Mouse (Mus musculus) cerebellum, adult 8-10 months (tissue): ENCODE measurements around the gene Slc9a1.

Source experiments
- DNase-seq: peaks from one replicate; pipeline ENCODE4 v3.0.0; 2022

Slc9a1 gene

DNA sequence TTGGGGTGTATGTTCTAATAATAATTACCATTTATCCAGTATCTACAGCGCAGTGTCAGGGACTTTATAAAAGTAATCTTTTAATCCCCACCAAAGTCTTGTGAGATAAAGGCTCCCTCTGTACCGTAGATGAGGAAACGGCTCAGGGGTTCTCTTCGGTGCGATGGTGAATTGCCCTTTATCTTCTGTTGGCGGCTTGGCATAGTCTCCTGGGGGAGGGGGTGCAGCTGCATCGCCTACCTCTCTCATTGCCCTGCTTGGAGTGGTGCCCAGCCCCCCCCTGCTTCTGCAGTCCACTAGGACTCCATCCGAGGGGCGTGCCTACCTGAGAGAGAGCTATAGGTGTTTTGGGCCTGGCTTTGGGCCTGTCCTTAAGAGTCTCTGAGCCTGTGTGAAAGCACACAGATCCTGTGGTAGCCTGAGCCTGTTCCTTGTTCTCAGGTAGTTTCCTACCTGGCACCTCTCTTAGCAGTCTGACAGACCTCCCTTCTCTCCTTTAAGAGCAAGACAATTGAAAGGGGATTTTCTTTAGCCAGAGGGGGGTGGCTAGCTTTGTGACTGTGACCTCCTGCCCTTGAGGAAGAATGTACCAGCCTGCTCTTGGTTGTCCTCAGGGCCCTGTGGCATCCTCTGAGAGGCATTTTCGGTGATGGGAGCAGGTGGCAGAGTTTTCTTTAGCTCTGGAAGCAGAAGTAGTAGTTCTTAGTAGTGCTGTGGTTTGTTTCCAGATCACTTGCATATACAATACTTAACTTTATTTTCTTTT lies 6.5 kb downstream of the Slc9a1 start:
- peak; percentile 36 for DNase-seq

DNA sequence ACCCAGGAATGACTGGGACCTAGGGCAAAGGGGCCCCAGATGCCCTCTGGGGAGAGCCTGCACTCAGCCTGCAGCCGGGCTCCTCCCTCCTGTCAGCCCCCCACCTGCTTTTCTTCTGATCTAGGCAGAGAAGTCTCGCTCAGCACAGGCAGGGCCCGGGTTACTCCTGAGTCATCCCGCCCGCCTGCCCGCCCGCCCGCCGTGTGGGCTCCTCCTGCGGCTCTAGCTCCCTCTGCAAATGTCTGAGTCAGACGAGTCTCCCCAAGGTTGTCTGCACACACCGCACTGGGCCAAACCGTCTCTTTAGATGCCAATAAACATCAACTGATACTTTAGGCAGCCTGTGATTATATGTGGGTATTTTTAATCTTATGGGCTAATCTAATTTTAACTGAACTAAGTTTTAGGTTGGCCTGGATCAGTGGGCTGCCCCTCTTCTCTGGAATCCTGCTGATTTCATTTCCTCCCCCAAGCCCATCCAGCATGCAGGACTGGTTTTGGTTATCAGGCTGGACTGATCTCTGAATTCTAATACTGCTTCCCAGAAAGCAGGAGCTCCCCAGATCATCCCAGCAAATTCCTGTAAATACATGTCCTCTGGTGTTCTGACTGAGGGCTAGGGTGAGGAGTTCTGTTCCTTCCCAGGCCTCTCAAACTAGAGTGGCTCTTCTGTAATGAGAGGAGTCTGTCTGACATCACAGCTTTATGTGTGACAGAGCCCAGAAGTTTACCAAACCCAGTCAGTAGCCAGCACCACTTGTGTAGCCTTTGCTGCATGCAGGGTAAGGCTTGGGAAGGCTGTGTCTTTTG lies 8.9 kb downstream of the Slc9a1 start:
- no peak for DNase-seq

DNA sequence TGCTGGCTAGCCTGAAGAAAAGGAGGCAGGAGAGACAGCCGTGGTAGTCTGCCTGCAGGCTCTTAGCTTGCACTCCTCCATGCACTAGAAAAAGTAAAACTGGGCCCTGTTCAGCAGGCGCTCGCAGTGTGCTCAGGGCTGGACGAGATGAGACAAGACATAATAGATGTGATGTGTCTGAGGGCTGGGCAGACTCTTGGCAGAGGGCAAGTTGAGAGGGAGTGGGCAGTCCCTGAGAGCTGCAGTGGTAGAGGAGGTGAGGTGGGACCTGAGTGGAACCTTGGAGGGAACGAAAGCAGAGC lies 9.5 kb downstream of the Slc9a1 start:
- no peak for DNase-seq

DNA sequence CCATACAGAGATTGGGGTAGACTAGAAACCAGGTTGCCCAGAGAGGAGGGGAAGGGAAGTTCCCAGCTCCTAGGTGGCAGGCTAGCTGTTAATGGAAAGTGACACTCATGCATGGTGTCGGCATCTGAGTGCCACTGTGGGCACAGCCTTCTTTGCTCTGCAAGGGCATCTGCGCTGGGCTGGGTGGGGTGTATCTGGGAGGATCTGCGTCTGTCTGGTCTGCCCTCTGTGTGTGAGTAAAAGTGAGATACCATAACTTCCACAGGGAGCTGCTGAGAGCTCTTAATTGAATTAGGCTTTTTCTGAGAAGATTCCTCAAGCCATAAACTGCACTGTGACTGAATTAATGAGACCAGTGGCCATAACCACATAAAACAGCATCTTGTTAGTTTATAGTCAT lies 10.4 kb downstream of the Slc9a1 start:
- no peak for DNase-seq

DNA sequence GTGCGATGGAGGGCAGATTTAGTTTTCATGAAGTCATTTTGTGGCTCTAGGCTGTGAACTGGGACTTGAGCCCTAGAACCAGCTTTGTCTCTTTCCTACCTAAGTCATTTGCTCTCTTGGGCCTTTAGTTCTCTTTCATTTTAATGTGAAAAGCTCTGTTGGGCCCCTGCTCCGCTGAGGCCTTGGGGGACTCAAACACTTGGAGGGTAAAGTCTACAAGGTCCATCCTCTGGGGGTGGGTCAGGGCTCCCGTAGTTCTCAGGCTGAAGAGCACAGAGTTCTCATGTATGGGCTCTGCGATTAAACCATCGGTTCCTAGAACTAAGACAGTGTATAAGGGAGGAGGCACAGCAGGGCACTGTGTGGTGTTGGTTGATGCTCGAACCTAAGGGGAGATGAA lies 11.0 kb downstream of the Slc9a1 start:
- DNase-seq = peak; percentile 7

DNA sequence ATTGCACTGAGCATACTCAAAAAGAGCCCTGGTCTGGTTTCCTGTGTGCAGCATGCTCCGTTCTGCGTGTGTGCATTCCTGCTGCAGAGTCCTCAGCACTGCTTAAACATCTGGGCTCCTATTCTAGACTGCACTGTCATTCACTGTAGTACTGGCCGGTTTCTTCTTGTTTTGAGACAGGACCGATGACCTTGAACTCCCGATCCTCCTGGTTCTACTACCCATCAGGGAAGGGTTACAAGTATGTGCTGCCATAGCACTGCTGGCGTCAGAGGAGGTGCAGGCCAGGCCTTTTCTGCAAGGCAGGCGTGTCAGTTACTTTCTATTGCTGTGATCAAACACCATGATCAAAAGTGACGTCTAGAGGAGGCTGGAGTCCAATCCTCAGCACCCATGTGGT lies 11.6 kb downstream of the Slc9a1 start:
- DNase-seq = no peak

DNA sequence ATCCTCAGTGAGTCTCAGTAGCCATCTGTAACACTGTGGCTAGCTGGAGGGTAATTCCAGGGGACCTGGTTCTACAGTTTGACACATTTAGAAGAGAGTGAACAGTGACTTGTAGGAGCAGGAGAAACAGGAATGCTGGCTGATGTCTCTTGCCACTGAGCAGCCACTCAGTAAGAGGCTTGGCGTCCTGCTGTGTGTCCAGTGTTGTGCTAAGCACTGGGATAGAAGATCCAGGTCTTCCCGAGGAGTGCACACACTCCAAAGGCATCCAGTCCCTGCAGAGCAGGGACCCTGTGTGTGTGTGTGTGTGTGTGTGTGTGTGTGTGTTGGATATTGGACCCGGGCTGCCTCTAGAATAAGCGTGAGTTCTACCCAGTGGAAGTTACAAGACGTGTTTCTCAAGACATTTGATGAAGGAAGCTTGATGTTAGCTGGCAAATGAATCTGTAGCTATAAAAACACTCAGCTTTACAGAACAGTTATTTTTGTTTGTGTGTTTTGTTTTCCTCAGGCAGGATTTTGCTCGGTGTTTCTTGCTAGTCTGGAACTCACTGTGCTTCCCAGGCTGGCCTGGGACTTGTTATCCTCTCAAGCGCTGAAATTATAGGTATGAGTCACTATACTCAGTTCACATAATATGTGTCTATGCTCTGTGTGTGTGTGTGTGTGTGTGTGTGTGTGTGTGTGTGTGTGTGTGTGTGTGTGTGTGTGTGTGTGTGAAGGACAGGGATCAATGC lies 16.7 kb downstream of the Slc9a1 start:
- DNase-seq = no peak

DNA sequence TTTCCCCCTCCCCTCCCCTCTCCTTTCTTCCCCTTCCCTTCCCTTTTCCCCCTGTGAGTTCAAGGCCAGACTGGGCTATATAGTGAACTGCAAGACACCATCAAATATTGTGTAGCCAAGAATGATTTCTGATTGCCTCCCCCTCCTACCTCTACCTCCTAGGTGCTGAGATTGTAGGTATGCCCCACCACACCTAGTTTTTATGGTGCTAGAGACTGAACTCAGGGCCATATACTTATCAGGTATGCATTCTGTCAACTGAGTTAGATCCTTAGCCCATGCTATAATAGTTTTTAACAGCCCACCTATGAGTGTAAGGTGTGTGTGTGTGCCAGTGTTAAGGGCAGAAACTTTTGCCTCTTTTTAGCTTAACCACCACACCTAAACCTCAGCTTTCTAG lies 17.5 kb downstream of the Slc9a1 start:
- no peak for DNase-seq

DNA sequence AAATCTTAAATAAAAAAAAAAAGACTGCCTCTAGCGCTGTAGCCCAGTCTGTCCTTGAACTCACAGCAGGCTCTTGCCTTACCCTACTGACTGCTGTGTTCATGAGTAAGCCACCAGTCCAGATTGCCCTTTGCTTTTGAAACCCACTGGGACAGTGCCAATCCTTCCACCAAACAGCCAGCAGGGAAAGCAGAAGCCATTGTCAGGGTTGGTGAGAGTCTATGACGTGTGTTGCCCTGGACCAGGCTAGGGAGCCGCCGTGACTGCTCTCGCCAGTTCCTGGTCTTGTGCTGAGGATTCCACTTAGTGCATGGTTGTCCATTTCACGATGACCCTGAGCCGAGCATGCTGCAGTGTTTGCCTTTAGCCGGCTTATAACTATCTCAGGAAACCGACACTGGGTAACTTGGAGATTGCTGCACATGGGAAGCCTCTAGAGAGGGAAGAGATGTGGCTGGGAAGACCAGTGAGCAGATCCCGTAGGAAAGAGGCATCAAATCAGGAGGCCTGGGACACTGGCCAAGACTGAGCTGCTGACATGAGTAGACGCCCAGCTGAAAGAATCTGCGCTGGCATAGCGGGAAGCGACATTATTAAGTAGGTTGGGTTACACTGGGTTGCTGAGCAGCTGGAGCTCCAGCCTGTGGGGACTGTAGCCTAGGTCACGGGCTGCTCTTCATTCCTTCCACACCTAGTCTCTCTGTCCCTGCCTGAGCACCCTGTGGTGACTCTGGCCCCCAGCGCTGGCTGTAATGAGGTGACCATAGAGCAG lies 19.5 kb downstream of the Slc9a1 start:
- DNase-seq = no peak

DNA sequence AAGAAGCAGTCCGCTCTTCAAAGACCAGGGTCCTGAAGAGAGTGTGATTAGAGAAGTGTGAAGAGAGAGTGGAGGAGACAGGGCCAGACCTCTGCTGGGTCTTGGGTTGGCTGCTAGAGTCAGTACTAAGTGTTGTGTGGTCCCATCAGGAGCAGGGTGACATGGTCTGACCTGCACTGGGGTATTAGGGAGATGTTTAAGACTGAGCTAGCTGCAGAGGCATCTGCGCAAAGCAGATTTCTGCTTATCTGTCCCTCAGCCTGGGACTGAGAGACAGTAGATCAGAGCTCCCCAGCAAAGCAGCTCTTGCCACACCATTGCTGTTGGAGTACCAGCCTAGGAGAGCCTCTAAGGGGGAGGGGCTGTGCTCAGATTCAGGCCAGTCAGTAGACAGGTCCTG lies 20.5 kb downstream of the Slc9a1 start:
- no peak for DNase-seq

DNA sequence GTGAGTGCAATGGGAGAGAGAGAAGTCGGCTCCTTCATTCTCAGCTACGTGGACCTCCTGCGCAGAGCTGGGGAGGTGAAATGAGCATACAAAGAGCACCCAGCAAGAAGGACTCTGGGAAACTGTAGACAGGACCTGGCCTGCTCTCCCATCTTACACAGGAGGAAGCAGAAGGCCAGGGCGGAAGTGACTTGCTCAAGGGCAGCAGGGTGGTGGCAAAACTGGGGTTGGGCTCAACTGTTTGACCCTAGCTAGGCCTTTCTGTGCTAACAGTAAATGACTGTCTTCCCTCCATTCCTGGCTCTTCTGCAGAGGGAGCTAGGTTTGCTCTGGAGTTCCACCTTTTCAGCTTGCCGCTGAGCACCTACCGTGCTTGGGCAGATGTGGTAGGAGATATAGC lies 21.1 kb downstream of the Slc9a1 start:
- no peak for DNase-seq

DNA sequence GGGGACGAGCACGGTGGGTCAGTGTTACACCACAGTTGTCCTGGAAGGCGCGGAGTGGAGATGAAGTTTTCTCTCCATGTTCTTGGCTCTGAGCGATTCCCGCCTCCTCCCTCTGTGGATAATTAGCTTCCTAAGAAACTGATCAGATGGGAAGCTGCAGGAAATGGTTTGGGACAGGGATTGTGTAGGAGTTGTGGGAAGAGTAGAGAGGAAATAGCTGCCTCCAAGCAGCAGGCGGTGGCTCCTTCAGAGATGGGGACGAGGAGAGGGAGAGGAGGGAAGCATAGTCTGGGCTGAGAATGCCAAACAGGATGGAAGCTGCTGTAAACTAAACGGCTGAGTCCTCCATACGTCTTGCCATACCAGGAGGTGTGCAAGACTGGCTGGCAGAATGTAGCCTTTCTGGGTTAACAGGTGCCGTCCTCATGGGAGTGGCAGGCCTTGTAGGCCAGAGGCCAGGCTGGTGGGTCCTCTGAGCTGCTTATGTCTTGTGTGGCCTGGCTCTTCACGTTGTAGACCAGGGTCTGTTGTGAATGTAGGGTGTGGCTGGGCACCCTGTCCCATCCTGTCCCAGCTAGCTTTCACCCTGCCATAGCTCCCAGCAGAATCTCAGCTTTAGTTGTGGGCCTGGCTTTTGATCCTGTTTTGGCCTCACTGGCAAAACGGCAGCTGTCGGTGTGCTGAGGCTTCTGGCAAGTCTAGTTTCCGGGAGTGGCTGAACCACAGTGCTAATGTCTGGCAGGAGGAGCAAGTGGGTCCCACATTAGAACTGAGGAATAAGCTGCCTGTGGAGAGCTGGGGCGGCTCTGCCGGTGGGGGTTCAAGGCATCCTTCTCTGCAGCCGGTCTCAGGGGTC lies 21.9 kb downstream of the Slc9a1 start:
- no peak for DNase-seq

DNA sequence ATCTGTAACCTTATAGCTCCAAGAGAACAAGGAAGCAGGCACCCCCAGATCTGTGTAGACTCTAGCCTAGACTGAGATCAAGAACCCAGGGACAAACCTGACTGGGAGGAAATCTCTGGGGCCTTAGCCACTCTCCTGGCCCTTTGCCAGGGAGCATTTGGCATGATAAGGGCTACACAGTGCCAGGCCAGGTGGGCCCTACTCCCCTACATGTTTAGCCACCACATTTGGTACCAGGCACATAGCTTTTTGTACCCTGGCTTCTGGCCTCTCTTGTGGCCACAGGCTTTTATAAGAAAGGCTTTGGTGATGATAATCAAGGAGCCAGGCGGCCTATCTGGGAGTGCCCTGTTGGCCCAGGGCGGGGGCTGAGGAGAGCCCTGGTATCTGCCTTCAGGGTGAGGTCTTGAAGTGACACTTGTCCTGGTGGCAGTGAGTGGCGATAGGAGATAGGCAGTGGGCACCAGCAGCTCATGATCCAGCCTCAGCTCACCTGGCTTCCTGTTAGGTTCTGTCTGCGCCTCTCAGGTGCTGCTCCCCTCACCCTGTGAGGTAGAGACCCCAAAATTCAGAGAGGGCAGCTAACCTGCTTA lies 25.6 kb downstream of the Slc9a1 start:
- DNase-seq = no peak

DNA sequence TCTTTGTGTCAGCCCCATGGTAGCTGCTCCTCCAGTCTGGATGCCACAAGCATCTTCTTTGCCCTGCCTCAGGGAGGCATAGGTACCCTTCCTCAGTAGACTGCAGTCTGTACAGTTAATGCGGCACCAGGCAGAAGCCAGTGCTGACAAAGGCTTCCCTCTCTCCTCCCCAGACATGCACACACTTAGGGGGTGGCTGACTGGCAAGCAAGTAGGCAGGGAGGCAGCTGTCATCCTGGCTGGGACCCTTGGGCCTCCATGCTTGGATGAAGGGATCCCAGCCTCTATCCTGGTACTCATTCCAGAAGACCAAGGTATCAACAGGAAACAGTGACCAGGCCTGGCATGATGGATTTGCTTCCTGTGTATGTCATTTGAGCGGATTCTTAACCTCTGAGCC lies 26.6 kb downstream of the Slc9a1 start:
- no peak for DNase-seq

DNA sequence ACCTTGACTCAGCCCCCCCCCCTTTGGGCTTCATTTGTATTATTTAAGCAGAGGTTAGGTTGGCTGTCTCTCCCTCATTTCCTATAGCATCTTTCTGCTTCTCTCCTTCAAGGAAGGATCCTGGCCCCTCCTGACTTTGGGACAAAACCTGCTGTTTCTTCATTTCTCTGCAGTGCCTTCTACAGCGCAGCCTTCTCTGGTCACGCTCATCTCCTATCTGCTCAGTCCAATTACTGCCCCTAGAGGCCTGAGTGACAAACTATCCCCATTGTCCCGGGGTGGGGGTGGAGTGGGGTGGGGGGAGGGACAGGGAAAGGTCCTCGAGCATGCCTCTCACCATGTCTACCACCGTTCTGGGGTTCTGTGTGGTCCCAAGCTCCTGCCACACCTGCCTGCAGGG lies 27.8 kb downstream of the Slc9a1 start:
- DNase-seq = no peak

DNA sequence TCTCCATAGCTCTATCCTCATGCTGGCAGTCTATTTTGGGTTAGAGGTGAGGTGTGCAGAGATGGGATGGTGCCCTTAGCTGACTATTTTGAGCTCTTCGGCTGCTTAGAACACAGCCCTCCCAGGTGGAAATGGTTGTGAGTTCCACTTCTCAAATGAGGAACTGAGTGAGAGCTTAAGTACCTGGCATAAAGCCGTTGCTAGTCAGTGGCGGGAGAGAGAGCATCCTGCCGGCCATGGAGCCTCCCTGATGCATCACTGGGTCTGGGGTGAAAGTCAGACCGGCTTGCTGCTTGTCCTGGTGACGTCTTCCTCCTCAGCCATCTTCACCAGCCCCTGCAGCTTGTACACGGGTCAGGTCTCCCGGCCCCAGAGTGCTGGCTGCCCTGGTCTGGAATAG lies 28.5 kb downstream of the Slc9a1 start:
- no peak for DNase-seq

DNA sequence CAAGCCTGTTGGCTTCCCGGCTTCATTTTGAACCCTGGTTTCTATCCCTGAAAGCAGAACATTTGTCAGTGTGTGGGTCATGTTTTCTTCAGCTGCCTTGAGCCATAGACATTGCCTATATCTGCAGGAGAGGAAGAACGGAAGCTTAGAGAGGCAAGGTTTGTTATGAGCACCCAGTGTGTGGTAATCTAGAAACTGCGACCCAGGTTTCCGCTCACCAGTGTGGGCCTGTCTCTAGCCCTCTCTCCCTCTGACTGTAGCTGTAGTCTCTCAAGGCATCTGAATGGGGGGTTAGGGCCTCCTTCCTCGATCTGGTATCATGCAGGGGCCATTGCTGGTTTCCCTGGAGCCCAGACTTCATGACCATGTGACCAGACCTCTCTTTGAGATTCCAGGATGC lies 29.1 kb downstream of the Slc9a1 start:
- no peak for DNase-seq

DNA sequence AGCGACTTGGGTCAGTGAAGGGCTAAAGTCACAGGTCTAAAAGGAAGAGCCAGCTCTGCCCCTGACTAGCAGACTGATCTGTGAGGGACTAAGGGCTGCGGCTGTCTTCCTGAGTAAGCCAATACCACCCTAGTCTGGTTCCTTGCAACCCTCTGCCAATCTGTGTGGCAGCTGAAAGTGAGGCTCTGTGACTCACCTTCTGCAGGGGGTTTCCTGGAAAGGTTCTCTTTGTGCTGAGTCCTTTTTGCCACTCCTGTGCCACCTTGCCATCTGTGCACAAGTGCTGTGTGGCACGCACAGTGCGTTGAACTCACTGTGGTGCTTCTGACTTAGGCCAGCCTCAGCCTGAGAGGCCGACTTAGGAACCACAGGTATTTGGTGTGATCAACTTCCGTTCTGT lies 30.0 kb downstream of the Slc9a1 start:
- peak; percentile 45 for DNase-seq

DNA sequence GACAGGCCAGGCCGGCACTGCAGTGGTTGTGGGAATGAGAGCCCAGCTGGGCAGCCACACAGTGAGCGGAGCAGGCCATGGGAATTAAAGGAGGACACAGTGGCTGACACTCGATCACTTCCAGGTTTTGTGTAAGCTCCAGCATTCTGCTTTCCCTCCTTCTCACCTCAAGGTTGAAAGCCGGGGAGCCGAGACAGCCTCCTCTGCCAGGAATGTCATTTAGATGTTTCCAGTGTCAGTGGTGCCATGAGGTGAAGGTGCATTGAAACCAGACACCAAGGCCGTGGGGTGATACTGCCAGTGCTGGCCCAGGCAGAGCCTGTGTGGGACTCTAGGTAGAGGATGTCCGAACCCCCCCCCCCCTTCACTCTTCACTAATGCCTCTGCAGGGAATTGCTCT lies 30.6 kb downstream of the Slc9a1 start:
- no peak for DNase-seq

DNA sequence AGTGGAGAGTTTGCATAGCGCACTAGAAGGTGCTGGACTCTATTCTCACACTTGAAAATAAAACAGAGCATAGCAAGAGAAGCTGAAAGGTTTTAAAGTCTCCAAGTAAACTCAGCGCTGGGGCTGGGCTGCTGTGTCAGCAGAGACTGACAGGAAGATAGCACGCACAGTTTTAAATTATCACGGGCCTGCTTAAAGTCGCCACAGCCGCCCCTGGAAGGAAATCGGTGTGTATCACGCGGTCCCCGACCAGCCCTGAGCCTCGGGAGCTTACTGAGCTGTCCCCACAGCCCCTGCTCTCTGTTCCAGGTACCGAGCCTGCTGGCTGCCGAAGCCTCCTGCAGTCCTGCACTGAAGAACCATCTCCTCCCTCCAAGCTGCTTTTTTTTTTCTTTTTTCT lies 32.5 kb downstream of the Slc9a1 start:
- no peak for DNase-seq

DNA sequence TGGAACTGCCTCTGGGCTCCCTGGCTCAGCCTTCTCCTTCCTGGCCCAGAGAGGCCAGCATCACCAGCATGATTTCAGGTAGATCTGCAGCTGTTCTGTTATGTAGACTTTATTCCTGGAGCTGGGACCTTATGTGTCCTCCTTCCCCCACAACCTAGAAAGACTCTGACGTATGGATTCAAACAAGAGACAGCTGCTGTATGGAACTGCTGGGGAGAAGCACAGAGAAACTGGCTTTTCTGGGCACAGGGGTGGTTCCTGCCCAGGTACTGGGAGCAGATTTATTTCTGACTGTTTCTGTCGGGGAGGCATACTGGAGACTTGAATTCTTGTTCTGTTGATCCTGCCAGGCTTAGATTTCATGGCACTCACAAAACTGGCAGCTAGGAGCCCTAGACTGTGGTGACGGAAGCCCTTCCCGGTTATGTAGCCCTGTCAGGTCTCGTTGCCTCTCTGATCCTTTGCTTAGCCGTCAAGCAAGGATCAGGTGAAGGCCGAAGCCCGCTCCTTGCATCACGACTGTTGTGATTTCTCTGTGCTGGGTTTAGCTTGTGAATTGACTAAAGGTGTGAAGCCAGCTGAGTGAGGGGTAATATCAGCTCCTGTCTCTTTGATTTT lies 34.2 kb downstream of the Slc9a1 start:
- DNase-seq = no peak
